Mouse (Mus musculus) adrenal gland, adult (tissue): ENCODE data around the gene Dgkz.

Experiments
- DNase-seq, 2 experiments: peaks; one replicate each; pipeline ENCODE4 v3.0.0; 2022 to 2023; ENCODE audit warnings: low spot score in 1 of 2; ENCODE audit not compliant: inconsistent age in 2 of 2

The Dgkz gene

GRCm38 (mm10) chr2:91962864-91963401, 12.7 kb downstream of the Dgkz start:
- peak in 1 of 2 experiments; percentile 70 for DNase-seq

GRCm38 (mm10) chr2:91961901-91962761, 13.5 kb downstream of the Dgkz start:
- DNase-seq: no peak

- DNase-seq: no peak
Observed at GRCm38 (mm10) chr2:91960459-91960858, 15.2 kb downstream of the Dgkz start.

GRCm38 (mm10) chr2:91959544-91960410, 15.9 kb downstream of the Dgkz start:
- peak in 1 of 2 experiments; percentile 37 for DNase-seq

GRCm38 (mm10) chr2:91958701-91959457, 16.8 kb downstream of the Dgkz start:
- DNase-seq: peak; percentile 62 to 86

- no peak for DNase-seq
Observed at GRCm38 (mm10) chr2:91958049-91958448, 17.6 kb downstream of the Dgkz start.

- DNase-seq: peak in 1 of 2 experiments; percentile 45
Observed at GRCm38 (mm10) chr2:91957096-91957495, 18.6 kb downstream of the Dgkz start.

- no peak for DNase-seq
Observed at GRCm38 (mm10) chr2:91955875-91956274, 19.8 kb downstream of the Dgkz start.

- DNase-seq: no peak
Observed at GRCm38 (mm10) chr2:91955121-91955591, 20.5 kb downstream of the Dgkz start.

- peak; percentile 76 to 79 for DNase-seq
Observed at GRCm38 (mm10) chr2:91953825-91954224, 21.8 kb downstream of the Dgkz start.

- DNase-seq: peak in 1 of 2 experiments; percentile 54
Observed at GRCm38 (mm10) chr2:91950275-91951085, 25.2 kb downstream of the Dgkz start.

- peak in 1 of 2 experiments; percentile 69 for DNase-seq
Observed at GRCm38 (mm10) chr2:91949411-91950274, 26.0 kb downstream of the Dgkz start.

- no peak for DNase-seq
Observed at GRCm38 (mm10) chr2:91948792-91949241, 26.8 kb downstream of the Dgkz start.

GRCm38 (mm10) chr2:91948151-91948509, 27.5 kb downstream of the Dgkz start:
- peak in 1 of 2 experiments; percentile 66 for DNase-seq

GRCm38 (mm10) chr2:91947397-91948150, 28.1 kb downstream of the Dgkz start:
- peak; percentile 66 to 76 for DNase-seq

- DNase-seq: peak in 1 of 2 experiments; percentile 65
Observed at GRCm38 (mm10) chr2:91946836-91947235, 28.8 kb downstream of the Dgkz start.

GRCm38 (mm10) chr2:91945483-91945882, 30.2 kb downstream of the Dgkz start, which contains the start of gene Gm9821:
Gene Gm9821 (plus strand): TSS chr2:91945703.
- DNase-seq: no peak
